In the genomic region with DNA sequence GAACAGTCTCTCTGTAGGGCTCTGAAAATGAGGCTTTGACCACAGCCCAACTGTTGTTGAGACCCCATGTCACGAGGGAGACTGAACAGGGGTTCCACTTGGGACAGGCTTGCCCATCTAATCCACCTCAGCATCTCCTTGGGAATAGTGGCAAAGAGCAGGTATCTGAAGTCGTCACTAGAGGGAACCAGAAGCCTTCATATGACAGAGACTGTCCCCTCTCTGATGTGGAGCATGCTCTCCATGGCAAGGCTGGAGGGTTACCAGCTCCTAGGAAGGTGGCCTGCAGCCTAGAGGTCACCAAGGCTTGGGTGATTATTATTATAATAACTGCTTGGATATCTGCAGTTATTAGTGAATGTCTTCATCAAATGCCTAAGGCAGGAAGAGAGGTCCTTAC, we compare ENCODE assay signal across 9 mouse cellular contexts.
DNase-seq lines count a peak whose midpoint lies in the region; ATAC-seq and TF ChIP-seq lines count a peak whose summit lies in the region.
"Had no signal": no experiment of that assay in that cellular context is flagged by ENCODE, and none has a peak within 500 bp of the region (broad histone marks: within the 10 kb centered on the region; RNA-seq: fewer than 3 reads in every experiment).

No protein-coding gene starts in this region.

- H3K27me3 ChIP-seq in forebrain, embryonic 11.5 days (ENCODE audit: control insufficient read depth, insufficient read depth, low read length), result no peaks in the 10 kb centered on the region
- H3K27me3 ChIP-seq in forebrain, embryonic 10.5 days (ENCODE audit: poor library complexity, severe bottlenecking), result no peaks in the 10 kb centered on the region
- H3K27me3 ChIP-seq in thymus, adult 2 months (ENCODE audit: control insufficient read depth, insufficient read depth, low read length), result no peaks in the 10 kb centered on the region

- WGBS in forebrain, embryonic 11.5 days, result 17% methylated on average over 2 of the region's 2 CpGs
- WGBS in forebrain, embryonic 10.5 days, result 28% methylated on average over 2 of the region's 2 CpGs
- WGBS in thymus, adult 2 months, result 55% methylated on average over 2 of the region's 2 CpGs

- H3K36me3 ChIP-seq in forebrain, embryonic 11.5 days (ENCODE audit: control insufficient read depth, insufficient read depth, low read length), result no peaks in the 10 kb centered on the region
- no peaks in the 10 kb centered on the region for H3K36me3 ChIP-seq in forebrain, embryonic 10.5 days (replicated peaks)
- no peaks in the 10 kb centered on the region for H3K36me3 ChIP-seq in thymus, adult 2 months (ENCODE audit: control insufficient read depth, insufficient read depth, low read length)

- no peaks in the 10 kb centered on the region for H3K9me3 ChIP-seq in forebrain, embryonic 11.5 days (ENCODE audit: control insufficient read depth, low read length)
- H3K9me3 ChIP-seq in forebrain, embryonic 10.5 days, result no peaks in the 10 kb centered on the region
- H3K9me3 ChIP-seq: megakaryocyte, embryonic 14.5 days had no signal

- ATAC-seq in forebrain, embryonic 11.5 days (replicated peaks; ENCODE audit: low FRiP score), result 0 out of 2 replicates have a peak, but pooled peaks have one; percentile 37

- no peak overlapping the region for H3K4me2 ChIP-seq in forebrain, embryonic 11.5 days (ENCODE audit: low read depth, low read length, severe bottlenecking)

- TF ChIP-seq POLR2A in thymus, adult 2 months (IDR thresholded peaks at IDR 0.05; ENCODE audit: control insufficient read depth, extremely low read depth, insufficient read depth, low read length, poor library complexity), result no peak
- no peak for TF ChIP-seq POLR2A in embryonic fibroblast, embryonic 13.5 days (IDR thresholded peaks at IDR 0.05; ENCODE audit: low read depth, low read length)

- no peaks in the 10 kb centered on the region for H3K4me1 ChIP-seq in forebrain, embryonic 11.5 days (replicated peaks; ENCODE audit: control insufficient read depth, insufficient read depth, low read length)
- peaks cover 13% of the 10 kb centered on the region for H3K4me1 ChIP-seq in forebrain, embryonic 10.5 days
- 0 out of 2 replicates have a peak, but pooled peaks cover 2% of the 10 kb centered on the region for H3K4me1 ChIP-seq in thymus, adult 2 months (replicated peaks; ENCODE audit: control insufficient read depth, insufficient read depth, low read length)
- peaks cover 9% of the 10 kb centered on the region for H3K4me1 ChIP-seq in embryonic fibroblast, embryonic 13.5 days (ENCODE audit: control insufficient read depth, insufficient read depth, low read length)

- TF ChIP-seq CTCF in thymus, adult 2 months (IDR thresholded peaks at IDR 0.05; ENCODE audit: borderline replicate concordance, control insufficient read depth, extremely low read depth, insufficient read depth, low read length, poor library complexity), result no peak
- peak; percentile 31; the same call in 1 of the 2 replicates for TF ChIP-seq CTCF in embryonic fibroblast, embryonic 13.5 days (IDR thresholded peaks at IDR 0.05; ENCODE audit: borderline replicate concordance, insufficient read depth, low read length)

- no peak overlapping the region for H3K4me3 ChIP-seq in forebrain, embryonic 11.5 days (ENCODE audit: low read depth, low read length)
- no peak overlapping the region for H3K4me3 ChIP-seq in forebrain, embryonic 10.5 days
- no peak overlapping the region for H3K4me3 ChIP-seq in thymus, adult 2 months (ENCODE audit: control insufficient read depth, insufficient read depth, low read length)
- H3K4me3 ChIP-seq in embryonic fibroblast, embryonic 13.5 days (ENCODE audit: insufficient read depth, low read length), result no peak overlapping the region

- no peak overlapping the region for H3K9ac ChIP-seq in forebrain, embryonic 11.5 days (ENCODE audit: low read length)

- no peak for DNase-seq in forebrain, embryonic 11.5 days (ENCODE audit: low spot score)
- no peak for DNase-seq in forebrain, embryonic 10.5 days (ENCODE audit: extremely low spot score, low spot score)
- peak; percentile 22 for DNase-seq in thymus, postnatal 14 days
- no peak for DNase-seq in thymus, adult 2 months
- peak; percentile 60 to 62 for DNase-seq in kidney, adult 8-10 months
- peak; percentile 64 for DNase-seq in mesoderm, embryonic 11.5 days (ENCODE audit: low read depth, low spot score)
- DNase-seq in right cerebral cortex, postnatal 25 days, result no peak

- H3K27ac ChIP-seq in forebrain, embryonic 11.5 days (ENCODE audit: low read depth, low read length), result no peak overlapping the region
- no peak overlapping the region for H3K27ac ChIP-seq in forebrain, embryonic 10.5 days
- no peak overlapping the region for H3K27ac ChIP-seq in thymus, adult 2 months (ENCODE audit: control insufficient read depth, insufficient read depth, low read length)
- H3K27ac ChIP-seq in embryonic fibroblast, embryonic 13.5 days (ENCODE audit: insufficient read depth, low read length), result no peak overlapping the region

Comparison
In these comparisons a context has a peak if more than half of its experiments do, and no peak if none do; other contexts are left out.
1. DNase-seq: peak in thymus, postnatal 14 days (single experiment), kidney, adult 8-10 months (2 of 2) and mesoderm, embryonic 11.5 days (single experiment); none in forebrain, embryonic 11.5 days (single experiment), forebrain, embryonic 10.5 days (single experiment), thymus, adult 2 months (single experiment) and right cerebral cortex, postnatal 25 days (single experiment).